Mouse (Mus musculus) midbrain, embryonic 16.5 days (tissue): ENCODE data around the gene Pogk. TPM values are rescaled to one million over a fixed set of nuclear protein-coding genes. Genes with fewer than 3 reads are reported as not detected.

Experiments used
- ATAC-seq: fragments of 200-750 bp; cut with Nextera tagmentation; 2 replicates; pipeline ENCODE4 v1.8.0; 2017; ENCODE audit warnings: moderate TSS enrichment
- H3K27ac ChIP-seq: fragments of 300-500 bp; sonication (generic); 2 replicates; pipeline ENCODE4 v1.5.1; 2014; ENCODE audit warnings: mild to moderate bottlenecking, low read length, mixed read lengths
- H3K27me3 ChIP-seq: fragments of 300-500 bp; sonication (generic); 2 replicates; pipeline ENCODE4 v1.6.1; 2014; ENCODE audit warnings: low read depth, low read length, mixed read lengths; ENCODE audit not compliant: control insufficient read depth, insufficient read depth
- H3K36me3 ChIP-seq: fragments of 300-500 bp; sonication (generic); 2 replicates; pipeline ENCODE4 v1.6.1; 2014; ENCODE audit warnings: mild to moderate bottlenecking, low read length, moderate library complexity, mixed read lengths; ENCODE audit not compliant: control insufficient read depth, insufficient read depth
- H3K4me1 ChIP-seq: fragments of 300-500 bp; sonication (generic); 2 replicates; pipeline ENCODE4 v1.6.1; 2014; ENCODE audit warnings: mild to moderate bottlenecking, low read length, mixed read lengths; ENCODE audit not compliant: control insufficient read depth, insufficient read depth
- H3K4me2 ChIP-seq: fragments of 300-500 bp; sonication (generic); 2 replicates; pipeline ENCODE4 v1.6.1; 2014; ENCODE audit warnings: mild to moderate bottlenecking, low read length, mixed read lengths
- H3K4me3 ChIP-seq: fragments of 300-500 bp; sonication (generic); 2 replicates; pipeline ENCODE4 v1.5.1; 2014; ENCODE audit warnings: low read depth, mild to moderate bottlenecking, low read length, moderate library complexity, mixed read lengths
- H3K9ac ChIP-seq: fragments of 300-500 bp; sonication (generic); 2 replicates; pipeline ENCODE4 v1.6.1; 2014; ENCODE audit warnings: low read depth, low read length, mixed read lengths
- H3K9me3 ChIP-seq: fragments of 300-500 bp; sonication (generic); replicated peaks from 2 replicates; pipeline ENCODE4 v1.6.1; 2014; ENCODE audit warnings: mild to moderate bottlenecking, low read length, mixed read lengths; ENCODE audit not compliant: control insufficient read depth, poor library complexity, severe bottlenecking
- WGBS: fragments of 180-500 bp; shearing (Covaris S2); extraction: QIAGEN DNeasy Blood & Tissue Kit; methylation state at CpG from one replicate; pipeline ENCODE4 v1.1.7; 2014; 5-methylcytosine and 5-hydroxymethylcytosine counted together
- polyA plus RNA-seq: library from polyadenylated mRNA; unstranded; fragments of >200 nt; fragmentation: Nextera tagmentation; extraction: Ambion mirVana; gene quantifications from 2 replicates; pipeline ENCODE4 v1.2.1, GENCODE M21; 2015

Pogk gene
- 38.4 and 41.5 TPM in 2 replicates for polyA plus RNA-seq

DNA sequence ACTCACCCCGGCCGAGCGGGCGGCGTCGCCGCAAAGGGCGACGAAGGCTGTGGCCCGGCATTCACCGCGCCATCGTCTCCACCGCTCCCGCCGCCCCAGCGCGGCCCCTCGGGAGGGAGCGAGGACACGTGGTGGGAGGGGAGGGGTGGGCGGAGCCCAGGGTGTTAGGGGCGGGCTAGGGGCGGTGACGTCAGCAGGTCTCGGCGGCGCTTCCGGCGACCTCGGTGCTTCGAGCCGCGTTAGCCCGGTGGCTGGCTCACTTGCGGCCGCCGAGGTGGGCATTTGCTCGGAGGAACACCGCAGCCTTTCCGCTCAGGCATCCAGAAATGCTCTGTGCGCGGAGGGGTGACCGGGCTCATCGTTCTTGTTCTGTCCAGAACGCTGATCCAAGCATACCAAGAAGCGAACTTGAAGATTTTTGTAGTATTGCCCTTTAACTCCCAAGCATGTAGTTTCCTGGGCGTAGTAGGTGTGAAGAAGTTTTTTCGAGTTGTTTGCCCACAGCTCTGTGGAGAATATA is at the start of gene Pogk:
Gene Pogk, minus strand, starts transcription at position 163 of the 520 bp plus-strand sequence.
- Histone ChIP-seq H3K9ac (peak within 1 kb of the TSS; percentile 97), H3K4me3 (peak within 1 kb of the TSS; percentile 87), H3K4me1 (peaks cover 14% of the 10 kb centered on the region), H3K27me3 (no peaks in the 10 kb centered on the region), H3K9me3 (peaks cover 3% of the 10 kb centered on the region; the same call in 1 of the 2 replicates), H3K36me3 (peaks cover 3% of the 10 kb centered on the region), H3K27ac (peak within 1 kb of the TSS; percentile 84), H3K4me2 (peak within 1 kb of the TSS; percentile 91)
- peak; percentile 94 for ATAC-seq
- 7% methylated on average over 26 of the region's 49 CpGs for WGBS

DNA sequence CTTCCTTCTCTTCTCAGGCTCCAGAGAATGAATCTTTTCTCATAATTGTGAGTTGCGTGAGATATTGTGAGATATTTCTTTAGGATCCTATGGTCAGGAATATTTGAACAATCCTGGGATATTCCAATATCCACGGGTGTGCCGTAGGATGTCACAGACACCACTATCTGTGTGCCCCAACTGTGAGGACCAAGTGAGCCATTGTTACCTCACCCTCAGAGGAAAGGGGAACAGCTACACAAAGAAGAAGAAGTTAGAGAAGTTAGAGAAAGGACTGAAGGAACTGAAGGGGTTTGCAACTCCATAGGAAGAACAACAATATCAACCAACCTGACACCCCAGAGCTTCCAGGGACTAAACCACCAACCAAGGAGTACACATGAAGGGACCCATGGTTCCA is 32.3 kb upstream of the Pogk start:
- no peaks in the 10 kb centered on the region for H3K36me3 ChIP-seq
- ATAC-seq, result no peak
- no peak overlapping the region for H3K27ac ChIP-seq
- H3K9me3 ChIP-seq, result no peaks in the 10 kb centered on the region
- H3K9ac ChIP-seq, result no peak overlapping the region
- H3K4me3 ChIP-seq, result no peak overlapping the region
- no peaks in the 10 kb centered on the region for H3K27me3 ChIP-seq
- H3K4me2 ChIP-seq, result no peak overlapping the region
- 93% methylated on average over 3 of the region's 3 CpGs for WGBS
- no peaks in the 10 kb centered on the region; the same call in 1 of the 2 replicates for H3K4me1 ChIP-seq

DNA sequence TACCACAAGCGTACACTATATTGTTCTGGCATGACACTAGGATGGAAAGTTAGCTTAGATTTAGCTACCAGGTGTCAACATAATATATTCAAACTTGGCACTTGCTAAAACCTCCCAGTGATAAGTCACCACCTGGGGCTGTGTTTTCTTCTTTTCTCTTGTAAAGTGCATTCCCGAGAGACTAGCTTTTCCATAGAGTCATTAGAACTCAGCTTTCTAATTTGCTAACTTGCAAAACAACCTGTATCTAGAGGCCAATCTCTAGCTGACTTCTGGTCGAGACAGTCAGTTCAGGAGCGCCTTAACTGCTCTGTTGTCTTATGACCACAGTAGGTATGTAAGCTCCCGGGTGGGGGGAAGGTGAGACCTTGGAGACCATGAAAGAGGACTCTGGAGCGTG is 29.8 kb upstream of the Pogk start:
- no peak overlapping the region for H3K4me2 ChIP-seq
- H3K9ac ChIP-seq, result no peak overlapping the region
- no peak overlapping the region for H3K4me3 ChIP-seq
- no peaks in the 10 kb centered on the region for H3K27me3 ChIP-seq
- no peak for ATAC-seq
- no peaks in the 10 kb centered on the region for H3K9me3 ChIP-seq
- H3K36me3 ChIP-seq, result no peaks in the 10 kb centered on the region
- 69% methylated on average over 6 of the region's 6 CpGs for WGBS
- no peak overlapping the region for H3K27ac ChIP-seq
- H3K4me1 ChIP-seq, result no peaks in the 10 kb centered on the region

DNA sequence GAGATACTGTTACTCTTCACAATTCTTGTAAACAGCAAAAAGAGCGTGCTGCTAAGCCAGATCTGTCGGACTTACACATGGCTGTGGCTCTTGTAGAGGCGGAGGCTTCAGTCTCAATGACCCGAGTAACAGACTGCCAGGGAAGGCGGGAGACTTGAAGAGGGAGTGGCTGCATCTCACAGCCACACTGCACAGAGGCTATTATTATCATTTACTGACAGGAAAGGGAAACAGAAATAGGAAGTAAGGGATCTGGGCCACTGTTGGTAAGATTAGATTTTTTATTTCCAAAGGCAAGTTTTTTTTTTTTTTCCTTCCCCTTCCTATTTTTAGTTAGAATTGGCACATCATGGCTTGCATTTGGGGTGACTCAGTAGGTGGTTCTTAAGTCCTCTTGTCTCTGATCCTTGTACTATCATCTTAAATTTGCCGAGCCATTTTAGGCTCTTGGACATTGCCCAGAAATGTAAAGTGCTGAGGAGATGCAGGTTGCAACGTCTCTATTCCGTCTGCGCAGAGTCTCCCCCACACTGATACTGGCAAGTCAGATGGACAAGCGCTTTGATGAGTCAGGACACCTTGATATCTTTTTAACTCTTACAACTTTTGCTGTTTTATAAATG is 20.3 kb upstream of the Pogk start:
- Histone ChIP-seq H3K4me3 (no peak overlapping the region), H3K9me3 (no peaks in the 10 kb centered on the region), H3K9ac (0 out of 2 replicates have a peak overlapping the region, but pooled peaks have one; percentile 14), H3K4me2 (no peak overlapping the region), H3K36me3 (no peaks in the 10 kb centered on the region), H3K27me3 (no peaks in the 10 kb centered on the region), H3K27ac (no peak overlapping the region), H3K4me1 (0 out of 2 replicates have a peak, but pooled peaks cover 2% of the 10 kb centered on the region)
- ATAC-seq, result no peak
- WGBS, result 57% methylated on average over 10 of the region's 10 CpGs

DNA sequence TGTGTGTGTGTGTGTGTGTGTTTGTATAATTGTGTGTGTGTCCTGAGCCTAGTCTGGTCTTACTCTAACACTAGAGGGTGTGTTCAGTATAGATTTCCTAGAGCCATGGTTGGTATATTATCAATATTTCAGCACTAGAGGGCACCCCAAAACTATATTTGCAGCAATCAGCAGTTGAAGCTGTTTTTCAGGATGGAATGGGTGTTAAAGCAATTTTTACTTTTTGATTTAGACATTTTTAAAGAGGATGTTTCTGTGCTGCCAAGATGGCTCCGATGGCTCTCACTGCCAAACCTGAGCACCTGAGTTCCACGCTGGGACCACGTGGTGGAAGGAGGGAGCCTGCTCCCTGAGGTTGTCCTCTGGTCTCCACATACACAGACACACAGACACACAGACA is 19.4 kb upstream of the Pogk start:
- no peak overlapping the region for H3K4me3 ChIP-seq
- no peak overlapping the region for H3K9ac ChIP-seq
- H3K27ac ChIP-seq, result no peak overlapping the region
- no peaks in the 10 kb centered on the region for H3K36me3 ChIP-seq
- 68% methylated on average over 3 of the region's 3 CpGs for WGBS
- H3K4me1 ChIP-seq, result 0 out of 2 replicates have a peak, but pooled peaks cover 2% of the 10 kb centered on the region
- no peaks in the 10 kb centered on the region for H3K27me3 ChIP-seq
- ATAC-seq, result peak; percentile 71; the same call in 1 of the 2 replicates
- no peaks in the 10 kb centered on the region for H3K9me3 ChIP-seq
- H3K4me2 ChIP-seq, result no peak overlapping the region

DNA sequence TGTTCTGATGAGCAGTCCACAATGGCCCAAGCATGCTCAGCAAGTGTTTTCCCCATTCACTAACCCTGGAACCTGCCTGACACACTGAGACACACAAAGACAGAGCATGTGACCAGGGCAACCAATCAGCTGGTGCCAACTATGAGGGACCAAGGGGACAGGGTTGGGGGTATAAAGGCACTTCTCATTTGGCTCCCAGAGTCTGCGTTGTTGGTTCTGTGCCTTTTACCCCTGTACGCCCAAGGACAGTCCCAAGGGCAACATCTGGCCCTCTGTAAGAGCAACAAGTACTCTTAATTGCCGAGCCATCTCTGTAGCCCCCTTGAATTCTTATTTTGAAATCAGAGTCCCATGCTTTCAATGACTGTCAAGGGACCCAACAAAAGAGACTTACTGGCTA is 2.6 kb upstream of the Pogk start:
- no peaks in the 10 kb centered on the region for H3K36me3 ChIP-seq
- H3K27ac ChIP-seq, result no peak overlapping the region
- peaks cover 14% of the 10 kb centered on the region for H3K4me1 ChIP-seq
- no peaks in the 10 kb centered on the region for H3K27me3 ChIP-seq
- ATAC-seq, result no peak
- no peak overlapping the region for H3K4me2 ChIP-seq
- H3K4me3 ChIP-seq, result no peak overlapping the region
- no peak overlapping the region for H3K9ac ChIP-seq
- peaks cover 3% of the 10 kb centered on the region; the same call in 1 of the 2 replicates for H3K9me3 ChIP-seq
- WGBS, result 90% methylated on average over 3 of the region's 3 CpGs

DNA sequence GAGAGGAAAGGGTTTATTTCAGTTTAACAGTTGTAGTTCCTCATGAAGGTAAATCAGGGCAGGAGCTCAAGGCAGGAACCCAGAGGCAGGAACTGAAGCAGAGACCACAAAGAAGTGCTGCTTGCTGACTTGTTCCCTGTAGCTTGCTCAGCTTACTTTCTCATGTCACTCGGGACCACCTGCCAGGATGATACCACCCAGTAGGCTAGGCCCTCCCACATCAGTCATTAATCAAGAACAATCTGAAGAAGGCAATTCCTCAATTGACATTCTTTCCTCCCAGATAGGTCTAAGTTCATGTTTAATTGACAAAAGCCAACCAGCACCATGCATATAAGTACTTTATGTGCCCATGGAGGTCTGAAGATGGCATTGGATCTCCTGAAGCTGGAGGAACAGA is 1.9 kb upstream of the Pogk start:
- WGBS, result 100% methylated on average over 1 of the region's 1 CpGs
- Histone ChIP-seq H3K27me3 (no peaks in the 10 kb centered on the region), H3K9ac (no peak overlapping the region), H3K9me3 (peaks cover 3% of the 10 kb centered on the region; the same call in 1 of the 2 replicates), H3K4me1 (peaks cover 14% of the 10 kb centered on the region), H3K27ac (no peak overlapping the region), H3K36me3 (peaks cover 3% of the 10 kb centered on the region; the same call in 1 of the 2 replicates), H3K4me2 (no peak overlapping the region), H3K4me3 (no peak overlapping the region)
- ATAC-seq, result no peak

DNA sequence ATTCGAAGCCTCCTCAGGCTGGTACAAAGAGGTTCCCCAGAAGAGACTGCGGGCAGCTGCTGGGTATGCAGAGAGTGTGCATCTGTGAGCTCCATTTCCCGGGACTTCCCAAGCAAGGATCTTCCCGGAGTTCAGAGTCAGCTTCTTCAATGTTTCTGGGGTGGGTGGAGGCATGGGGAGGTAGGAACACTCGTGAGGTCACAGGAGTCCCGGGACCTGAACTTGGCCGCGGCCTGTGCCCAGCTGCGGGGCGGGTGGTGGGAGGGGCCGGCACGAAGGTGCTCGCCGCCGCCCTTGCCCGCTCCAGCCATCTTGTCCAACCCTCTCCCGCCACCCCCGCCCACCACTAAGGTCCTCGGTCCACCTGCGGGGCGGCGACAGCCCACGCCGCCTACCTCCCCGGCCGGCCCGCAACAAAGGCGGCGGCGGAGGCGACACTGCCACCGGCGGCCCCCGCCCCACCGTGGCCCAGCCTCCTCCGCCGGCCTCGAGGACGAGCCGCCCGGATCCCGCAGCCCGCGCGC is 424 bp downstream of the Pogk start:
- ATAC-seq, result peak; percentile 72
- Histone ChIP-seq H3K27me3 (no peaks in the 10 kb centered on the region), H3K4me3 (peak overlapping the region; percentile 87), H3K4me2 (peak overlapping the region; percentile 91), H3K9me3 (peaks cover 3% of the 10 kb centered on the region; the same call in 1 of the 2 replicates), H3K36me3 (peaks cover 4% of the 10 kb centered on the region), H3K9ac (peak overlapping the region; percentile 97), H3K27ac (peak overlapping the region; percentile 84), H3K4me1 (peaks cover 14% of the 10 kb centered on the region)
- WGBS, result under 1% methylated on average over 37 of the region's 45 CpGs

DNA sequence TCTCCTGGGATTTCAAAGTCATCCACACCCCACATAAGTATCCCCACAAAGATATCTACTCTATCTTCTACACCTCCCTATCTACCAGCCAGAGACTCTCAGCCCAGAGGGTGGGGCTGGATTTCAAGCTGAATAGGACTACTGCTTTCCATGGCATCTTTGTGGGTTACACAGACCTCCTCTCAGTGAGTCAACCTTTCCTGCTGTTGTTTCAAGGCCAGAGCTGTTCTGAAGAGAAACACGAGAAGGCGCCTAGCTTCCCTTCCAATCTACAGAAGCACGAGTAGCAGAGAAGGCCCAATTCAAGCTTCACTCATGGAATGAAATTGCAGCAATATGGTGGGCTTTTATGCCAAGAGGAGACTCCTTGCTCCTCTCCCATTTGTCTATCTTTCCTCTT is 5.8 kb downstream of the Pogk start:
- no peak for ATAC-seq
- H3K4me3 ChIP-seq, result no peak overlapping the region
- no peak overlapping the region for H3K9ac ChIP-seq
- no peaks in the 10 kb centered on the region for H3K27me3 ChIP-seq
- H3K4me1 ChIP-seq, result peaks cover 10% of the 10 kb centered on the region
- H3K27ac ChIP-seq, result no peak overlapping the region
- peaks cover 21% of the 10 kb centered on the region for H3K36me3 ChIP-seq
- no peak overlapping the region for H3K4me2 ChIP-seq
- 92% methylated on average over 3 of the region's 3 CpGs for WGBS
- no peaks in the 10 kb centered on the region for H3K9me3 ChIP-seq
